Mouse (Mus musculus): Measurements from ENCODE around the gene 2310061I04Rik. TPM values are rescaled to one million over a fixed set of nuclear protein-coding genes. Genes with fewer than 3 reads are reported as not detected.

Gene 2310061I04Rik
- total and polyA plus RNA-seq, 3 experiments = 99.4 to 176 (median 116) TPM

DNA sequence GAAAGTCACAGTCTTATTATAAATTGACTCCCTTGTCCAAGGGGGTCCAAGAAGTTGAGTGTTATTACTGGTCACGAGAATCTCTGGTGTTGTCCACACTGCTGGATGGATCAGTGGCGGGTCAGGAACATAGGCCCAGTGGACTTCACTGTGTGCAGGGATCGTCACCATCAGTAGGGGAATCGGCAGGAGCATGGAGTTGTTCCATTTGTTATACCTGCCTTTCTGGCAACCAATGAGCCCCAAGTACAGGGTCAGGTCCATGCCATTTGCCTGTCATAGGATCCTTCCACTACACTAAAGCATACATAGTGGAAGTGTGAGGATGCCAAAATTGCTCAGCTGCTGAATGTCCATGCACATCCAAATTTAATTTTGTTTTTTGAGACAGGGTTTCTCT lies 35.4 kb upstream of the 2310061I04Rik start:
- Histone ChIP-seq H3K36me3 (ENCODE audit: control insufficient read depth, insufficient read depth, low read length) (no peaks in the 10 kb centered on the region; the same call in 1 of the 2 replicates), H3K79me2 (replicated peaks; ENCODE audit: control insufficient read depth, insufficient read depth, low read length) (no peaks in the 10 kb centered on the region), H3K9ac (ENCODE audit: low read depth, low read length) (no peak overlapping the region), H3K27ac (no peak overlapping the region), H3K27me3 (ENCODE audit: control insufficient read depth, insufficient read depth, low read length) (no peaks in the 10 kb centered on the region), H3K4me3 (no peak overlapping the region), H3K4me1 (ENCODE audit: control insufficient read depth, insufficient read depth, low read length) (no peaks in the 10 kb centered on the region)
- TF ChIP-seq POLR2A (IDR thresholded peaks at IDR 0.05; ENCODE audit: insufficient read depth, low read depth, low read length) (no peak), CTCF (IDR thresholded peaks at IDR 0.05) (no peak), EP300 (IDR thresholded peaks at IDR 0.05; ENCODE audit: insufficient read depth, low read depth, low read length) (no peak)
- intact Hi-C loops (cut with DNase I) = loop anchor here (10.0 kb wide), 1 partner anchor 132 kb away; no protein-coding TSS in a partner anchor
- 85% methylated on average over 4 of the region's 4 CpGs for WGBS
- DNase-seq = no peak

DNA sequence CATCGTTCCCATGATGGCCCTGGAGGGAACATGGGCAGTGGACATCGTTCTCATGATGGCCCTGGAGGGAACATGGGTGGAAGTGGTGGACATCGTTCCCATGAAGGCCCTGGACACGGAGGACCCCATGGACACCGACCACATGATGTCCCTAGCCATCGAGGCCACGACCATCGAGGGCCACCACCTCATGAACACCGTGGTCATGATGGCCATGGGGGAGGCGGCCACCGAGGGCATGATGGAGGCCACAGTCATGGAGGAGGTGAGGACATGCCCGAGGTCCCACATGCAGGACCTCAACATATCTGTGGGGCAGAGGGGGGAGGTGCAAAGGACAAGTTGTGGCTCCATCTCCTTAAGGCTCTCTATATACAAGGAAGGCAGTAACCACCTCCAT lies 33.4 kb upstream of the 2310061I04Rik start:
- no peak overlapping the region for H3K4me3 ChIP-seq
- no peak overlapping the region for H3K27ac ChIP-seq
- no peak for DNase-seq
- WGBS = 93% methylated on average over 12 of the region's 12 CpGs
- no peaks in the 10 kb centered on the region for H3K4me1 ChIP-seq (ENCODE audit: control insufficient read depth, insufficient read depth, low read length)
- no peaks in the 10 kb centered on the region for H3K79me2 ChIP-seq (replicated peaks; ENCODE audit: control insufficient read depth, insufficient read depth, low read length)
- no peaks in the 10 kb centered on the region; the same call in 1 of the 2 replicates for H3K36me3 ChIP-seq (ENCODE audit: control insufficient read depth, insufficient read depth, low read length)
- no peaks in the 10 kb centered on the region for H3K27me3 ChIP-seq (ENCODE audit: control insufficient read depth, insufficient read depth, low read length)
- no peak overlapping the region for H3K9ac ChIP-seq (ENCODE audit: low read depth, low read length)
- intact Hi-C loops (cut with DNase I) = loop anchor here (10.0 kb wide), 1 partner anchor 134 kb away; no protein-coding TSS in a partner anchor
- TF ChIP-seq EP300 (IDR thresholded peaks at IDR 0.05; ENCODE audit: insufficient read depth, low read depth, low read length) (no peak), CTCF (IDR thresholded peaks at IDR 0.05) (no peak), POLR2A (IDR thresholded peaks at IDR 0.05; ENCODE audit: insufficient read depth, low read depth, low read length) (no peak)

DNA sequence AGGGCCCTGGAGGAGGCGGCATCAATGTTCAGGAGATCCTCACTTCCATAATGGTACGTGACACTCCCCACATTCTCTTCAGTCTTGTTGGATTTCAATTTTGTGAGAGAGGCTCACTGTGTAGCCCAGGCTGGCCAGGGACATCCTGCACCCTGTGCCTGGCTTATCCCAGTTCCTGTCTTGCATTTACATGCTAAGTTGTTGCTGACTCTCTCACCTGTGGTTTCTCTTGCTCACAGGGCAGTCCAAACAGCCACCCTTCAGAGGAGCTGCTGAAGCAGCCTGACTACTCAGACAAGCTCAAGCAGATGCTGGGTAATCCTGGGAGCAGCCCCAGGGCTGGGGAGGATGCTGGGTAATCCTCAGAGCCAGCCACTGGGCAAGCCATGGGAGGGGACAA lies 32.3 kb upstream of the 2310061I04Rik start:
- Histone ChIP-seq H3K9ac (ENCODE audit: low read depth, low read length) (no peak overlapping the region), H3K4me1 (ENCODE audit: control insufficient read depth, insufficient read depth, low read length) (no peaks in the 10 kb centered on the region), H3K36me3 (ENCODE audit: control insufficient read depth, insufficient read depth, low read length) (no peaks in the 10 kb centered on the region; the same call in 1 of the 2 replicates), H3K4me3 (no peak overlapping the region), H3K27me3 (ENCODE audit: control insufficient read depth, insufficient read depth, low read length) (no peaks in the 10 kb centered on the region), H3K79me2 (replicated peaks; ENCODE audit: control insufficient read depth, insufficient read depth, low read length) (no peaks in the 10 kb centered on the region), H3K27ac (no peak overlapping the region)
- no peak for TF ChIP-seq EP300 (IDR thresholded peaks at IDR 0.05; ENCODE audit: insufficient read depth, low read depth, low read length)
- TF ChIP-seq CTCF (IDR thresholded peaks at IDR 0.05) = no peak
- no peak for TF ChIP-seq POLR2A (IDR thresholded peaks at IDR 0.05; ENCODE audit: insufficient read depth, low read depth, low read length)
- DNase-seq = no peak
- intact Hi-C loops (cut with DNase I) = no loop called here
- 96% methylated on average over 2 of the region's 2 CpGs for WGBS

DNA sequence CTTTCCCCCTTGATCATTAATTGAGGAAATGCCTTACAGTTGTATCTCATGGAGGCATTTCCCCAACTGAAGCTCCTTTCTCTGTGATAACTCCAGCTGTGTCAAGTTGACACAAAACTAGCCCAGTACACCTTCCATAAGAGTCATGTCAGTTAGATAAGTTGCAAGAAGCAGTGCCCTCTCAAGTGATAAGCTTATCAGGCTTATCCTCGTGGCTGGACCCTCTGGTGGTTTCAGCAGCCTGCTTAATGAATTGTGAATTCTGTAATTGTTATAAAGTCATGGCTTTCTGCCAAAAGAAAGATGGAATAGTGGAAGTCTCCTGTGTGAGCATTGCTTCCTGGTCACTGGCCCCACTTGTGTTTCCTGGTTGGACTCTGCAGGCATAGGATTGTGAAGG lies 30.2 kb upstream of the 2310061I04Rik start:
- 2% methylated on average over 1 of the region's 1 CpGs for whole genome bisulfite sequencing
- Histone ChIP-seq H3K27ac (no peak overlapping the region), H3K9ac (ENCODE audit: low read depth, low read length) (no peak overlapping the region), H3K4me3 (no peak overlapping the region), H3K36me3 (ENCODE audit: control insufficient read depth, insufficient read depth, low read length) (no peaks in the 10 kb centered on the region; the same call in 1 of the 2 replicates), H3K4me1 (ENCODE audit: control insufficient read depth, insufficient read depth, low read length) (no peaks in the 10 kb centered on the region; the same call in 1 of the 2 replicates), H3K79me2 (replicated peaks; ENCODE audit: control insufficient read depth, insufficient read depth, low read length) (no peaks in the 10 kb centered on the region), H3K27me3 (ENCODE audit: control insufficient read depth, insufficient read depth, low read length) (no peaks in the 10 kb centered on the region)
- TF ChIP-seq CTCF (IDR thresholded peaks at IDR 0.05) (no peak), EP300 (IDR thresholded peaks at IDR 0.05; ENCODE audit: insufficient read depth, low read depth, low read length) (no peak)
- no peak for DNase-seq
- intact Hi-C loops (cut with DNase I) = no loop called here

DNA sequence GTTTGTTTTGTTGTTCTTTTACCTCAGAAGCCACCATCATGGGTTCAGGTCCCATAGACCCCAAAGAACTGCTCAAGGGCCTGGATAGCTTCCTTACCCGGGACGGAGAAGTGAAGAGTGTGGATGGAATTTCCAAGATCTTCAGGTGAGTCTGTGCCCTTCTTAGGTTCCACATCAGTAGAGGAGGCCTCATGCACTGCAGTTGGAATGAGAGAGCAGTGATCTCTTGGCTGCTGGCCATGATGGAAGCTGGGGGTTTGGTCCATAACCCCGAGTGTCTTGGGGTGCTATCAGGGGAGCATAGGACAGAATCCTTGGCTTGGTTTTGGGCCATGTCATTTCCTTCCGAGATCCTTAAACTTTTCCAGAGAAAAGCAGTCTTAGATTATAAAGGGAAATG lies 26.1 kb upstream of the 2310061I04Rik start:
- H3K79me2 ChIP-seq (replicated peaks; ENCODE audit: control insufficient read depth, insufficient read depth, low read length) = no peaks in the 10 kb centered on the region
- DNase-seq = no peak
- peaks cover 6% of the 10 kb centered on the region for H3K4me1 ChIP-seq (ENCODE audit: control insufficient read depth, insufficient read depth, low read length)
- peaks cover 11% of the 10 kb centered on the region for H3K36me3 ChIP-seq (ENCODE audit: control insufficient read depth, insufficient read depth, low read length)
- no peaks in the 10 kb centered on the region for H3K27me3 ChIP-seq (ENCODE audit: control insufficient read depth, insufficient read depth, low read length)
- intact Hi-C loops (cut with DNase I) = no loop called here
- H3K27ac ChIP-seq = no peak overlapping the region
- WGBS = 80% methylated on average over 4 of the region's 4 CpGs
- no peak overlapping the region for H3K4me3 ChIP-seq
- no peak overlapping the region for H3K9ac ChIP-seq (ENCODE audit: low read depth, low read length)
- TF ChIP-seq POLR2A (IDR thresholded peaks at IDR 0.05; ENCODE audit: insufficient read depth, low read depth, low read length) (no peak), CTCF (IDR thresholded peaks at IDR 0.05) (no peak), EP300 (IDR thresholded peaks at IDR 0.05; ENCODE audit: insufficient read depth, low read depth, low read length) (no peak)

DNA sequence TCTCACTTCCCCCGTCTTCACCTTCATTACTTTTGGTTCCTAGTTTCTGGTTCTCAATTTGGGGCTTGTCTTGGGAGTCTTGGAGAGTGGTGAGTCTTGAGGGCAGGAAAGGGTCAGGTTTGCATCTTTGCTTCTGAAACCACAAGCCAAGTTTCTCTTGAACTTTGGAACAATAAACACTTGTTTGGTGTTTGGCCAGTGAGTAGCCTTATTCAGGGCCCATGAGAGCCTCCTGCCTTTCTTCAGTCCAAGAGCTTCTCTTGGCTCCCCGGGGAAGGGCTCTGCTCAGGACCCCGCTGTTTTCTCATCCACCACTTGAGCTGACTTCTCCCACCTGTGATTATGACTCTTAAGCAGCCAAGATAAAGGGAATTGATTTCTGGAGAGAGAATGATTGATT lies 25.3 kb upstream of the 2310061I04Rik start:
- intact Hi-C loops (cut with DNase I) = no loop called here
- 69% methylated on average over 3 of the region's 3 CpGs for WGBS
- Histone ChIP-seq H3K4me3 (no peak overlapping the region), H3K79me2 (replicated peaks; ENCODE audit: control insufficient read depth, insufficient read depth, low read length) (no peaks in the 10 kb centered on the region), H3K27ac (no peak overlapping the region), H3K27me3 (ENCODE audit: control insufficient read depth, insufficient read depth, low read length) (no peaks in the 10 kb centered on the region), H3K4me1 (ENCODE audit: control insufficient read depth, insufficient read depth, low read length) (peaks cover 6% of the 10 kb centered on the region), H3K9ac (ENCODE audit: low read depth, low read length) (no peak overlapping the region), H3K36me3 (ENCODE audit: control insufficient read depth, insufficient read depth, low read length) (peaks cover 11% of the 10 kb centered on the region)
- TF ChIP-seq POLR2A (IDR thresholded peaks at IDR 0.05; ENCODE audit: insufficient read depth, low read depth, low read length) (no peak), CTCF (IDR thresholded peaks at IDR 0.05) (no peak), EP300 (IDR thresholded peaks at IDR 0.05; ENCODE audit: insufficient read depth, low read depth, low read length) (no peak)
- DNase-seq = no peak

All from heart, adult 2 months (tissue).